Mouse (Mus musculus) induced T-regulatory cell, adult 2 months (primary cell): Measurements from ENCODE around the gene Calm2.
A peak's percentile ranks its signal among the peaks of the same experiment; 100 is the strongest.

ENCODE experiments used
- DNase-seq: peaks from one replicate; pipeline ENCODE4 v3.0.0-alpha.2; 2012; ENCODE audit warnings: low read depth

Calm2 gene

DNA sequence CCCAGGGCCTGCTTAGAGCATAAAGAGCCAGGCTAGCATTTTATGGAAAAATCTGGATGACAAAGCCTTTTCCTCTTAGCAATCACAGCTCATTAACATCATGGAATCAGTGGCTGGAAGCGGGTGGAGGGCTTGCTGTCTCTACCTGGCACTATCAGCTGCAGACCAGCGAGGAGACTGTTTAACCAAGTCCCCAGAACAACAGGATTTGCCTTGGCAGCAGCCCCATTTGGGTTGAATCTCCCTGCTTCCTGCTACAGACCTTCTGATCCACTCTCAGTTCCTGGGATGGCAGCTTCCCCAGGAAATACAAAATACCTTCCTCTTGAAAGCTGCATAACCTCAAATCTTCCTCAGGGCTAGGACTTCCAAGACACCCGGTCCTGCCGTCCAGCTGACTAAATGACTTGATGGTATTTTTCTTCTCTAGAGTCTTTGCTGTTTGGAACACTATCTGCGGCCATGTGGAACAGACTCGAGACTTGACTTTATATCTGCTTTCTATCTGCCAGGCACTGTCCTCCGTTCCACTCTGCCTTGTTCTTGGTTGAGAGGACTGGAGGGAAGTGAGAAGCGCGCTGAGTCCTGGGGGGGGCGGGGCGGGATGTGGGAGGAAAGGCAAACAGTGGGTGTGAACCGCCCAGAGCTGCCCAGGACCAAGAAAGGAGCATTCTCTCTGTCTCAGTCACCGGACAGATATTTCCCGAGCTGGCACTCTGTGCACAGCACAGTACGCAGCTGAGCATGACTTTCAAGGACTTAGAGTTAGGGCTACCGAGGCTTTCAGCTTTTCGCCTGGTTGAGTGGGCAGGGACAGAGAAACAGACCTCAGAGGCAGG, 12.4 kb upstream of the Calm2 start:
- DNase-seq, result peak; percentile 39

DNA sequence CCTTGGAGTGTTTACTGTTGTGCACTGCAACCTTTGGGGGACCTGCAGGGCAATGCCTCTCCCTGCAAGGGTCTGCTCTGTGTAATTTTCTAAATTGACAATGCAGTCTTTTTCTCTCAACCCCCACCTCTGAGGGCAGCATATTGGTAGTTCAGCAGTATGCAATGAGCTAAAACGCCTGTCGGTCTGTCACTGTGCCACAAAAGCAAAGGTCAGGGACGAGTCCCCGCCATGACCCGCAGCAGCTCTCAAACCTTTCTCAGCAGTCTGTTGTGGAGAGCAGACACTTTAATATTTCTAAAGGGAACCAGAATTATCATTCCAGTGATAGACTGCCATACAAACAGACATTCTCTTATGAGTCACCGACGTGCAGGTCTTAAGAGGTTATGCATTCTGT, 11.2 kb upstream of the Calm2 start:
- no peak for DNase-seq

DNA sequence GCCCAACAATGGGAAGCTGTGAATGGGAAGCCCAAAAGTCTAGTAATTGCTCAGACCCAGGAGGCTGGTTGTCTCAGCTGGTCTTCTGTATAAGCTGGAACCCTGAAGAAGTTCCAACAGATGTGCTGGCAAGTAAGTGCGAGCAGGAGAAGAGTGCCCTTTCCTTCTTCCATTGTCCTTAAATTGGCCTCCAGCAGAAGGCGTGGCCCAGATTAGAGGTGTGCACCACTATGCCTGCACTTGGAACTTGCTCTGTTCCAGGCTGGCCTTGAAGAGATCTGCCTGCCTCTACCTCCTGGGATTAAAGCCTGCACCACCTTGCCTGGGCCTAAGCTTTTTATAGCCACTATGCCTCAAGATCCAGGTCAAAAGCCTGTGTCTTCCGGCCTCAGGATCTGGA, 7.4 kb upstream of the Calm2 start:
- no peak for DNase-seq

DNA sequence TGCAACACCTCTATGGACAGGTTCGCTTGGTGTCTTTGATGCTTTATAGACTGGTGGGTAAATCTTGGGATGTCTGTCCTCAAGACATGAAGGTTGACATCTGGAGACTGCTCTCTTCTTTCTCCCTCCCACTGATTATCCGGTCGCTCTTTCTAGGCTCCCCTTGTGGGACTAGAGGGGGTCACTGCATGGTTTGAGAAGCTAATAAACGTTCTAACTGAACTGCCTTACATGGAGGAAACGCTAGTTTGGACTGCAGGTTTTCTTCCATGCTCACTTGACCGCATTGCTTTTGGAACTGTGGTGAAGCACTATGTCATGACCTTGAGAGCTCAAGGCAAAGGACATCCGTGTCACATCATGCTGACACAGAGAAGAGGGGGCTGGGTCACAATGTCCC, 6.6 kb upstream of the Calm2 start:
- DNase-seq, result no peak

DNA sequence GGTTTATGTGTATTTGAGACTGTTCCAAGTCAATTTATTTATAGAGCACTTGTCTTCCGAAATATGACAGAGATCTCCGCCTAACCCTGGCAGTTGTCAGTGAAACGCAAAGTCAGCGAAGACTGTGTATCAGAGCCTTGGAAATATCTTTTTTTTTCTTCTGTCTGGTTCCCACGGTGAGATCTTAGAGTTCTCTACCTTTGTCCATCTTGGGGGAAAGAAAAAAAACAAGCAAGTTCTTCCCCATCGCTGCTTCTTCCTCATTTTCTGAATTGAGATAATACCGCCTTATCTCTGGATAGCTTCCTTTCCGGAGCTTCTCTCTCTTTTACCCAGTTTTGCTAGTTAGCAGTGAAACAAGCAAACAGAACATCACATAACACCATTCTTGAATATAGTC, 2.1 kb upstream of the Calm2 start:
- DNase-seq, result no peak

DNA sequence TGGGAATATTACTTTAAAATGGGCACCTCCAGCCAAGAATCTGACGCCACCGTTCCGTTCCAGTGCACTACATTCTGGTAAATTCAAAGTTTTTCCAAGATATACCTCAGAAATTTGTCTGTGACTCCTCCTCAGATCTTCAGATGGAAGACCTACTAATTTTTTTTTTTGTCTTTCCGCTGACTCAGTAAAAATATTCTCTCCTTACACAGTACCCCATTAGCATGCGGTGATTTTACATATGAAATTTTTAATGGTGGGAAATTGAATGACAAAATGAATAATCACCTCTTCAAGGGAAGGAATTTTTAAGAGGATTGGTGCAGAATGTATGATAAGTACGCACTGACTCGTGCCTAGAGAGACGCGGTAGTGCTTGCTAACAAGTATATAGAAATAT, 1.6 kb upstream of the Calm2 start:
- no peak for DNase-seq

DNA sequence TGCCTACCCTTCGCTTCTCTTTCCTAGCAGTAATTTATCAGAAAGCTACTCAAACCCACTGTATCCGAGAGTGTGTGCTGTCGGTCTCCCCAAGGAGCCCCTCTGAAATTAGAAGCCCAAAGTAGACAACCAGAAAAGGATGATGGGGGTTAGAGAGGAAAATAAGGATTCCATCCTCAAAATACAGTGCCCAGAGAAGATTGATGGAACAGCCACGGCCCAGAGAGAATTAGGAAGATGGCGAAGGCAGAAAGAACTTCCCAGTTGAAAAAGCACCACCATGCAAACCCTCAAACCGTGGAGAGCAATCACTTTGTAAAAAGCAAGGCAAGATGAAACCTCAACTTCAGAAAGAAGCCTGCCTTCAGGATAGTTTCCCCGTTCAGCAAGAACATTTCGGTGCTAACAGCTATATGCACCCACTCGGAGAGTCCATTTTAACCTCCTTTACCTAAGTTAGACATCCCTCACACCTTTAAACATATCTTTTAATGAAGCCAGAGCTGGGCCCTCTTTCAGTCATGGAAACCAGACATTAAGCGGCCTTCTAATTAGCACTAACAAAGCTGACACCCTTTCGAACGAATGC, 971 bp upstream of the Calm2 start:
- no peak for DNase-seq

DNA sequence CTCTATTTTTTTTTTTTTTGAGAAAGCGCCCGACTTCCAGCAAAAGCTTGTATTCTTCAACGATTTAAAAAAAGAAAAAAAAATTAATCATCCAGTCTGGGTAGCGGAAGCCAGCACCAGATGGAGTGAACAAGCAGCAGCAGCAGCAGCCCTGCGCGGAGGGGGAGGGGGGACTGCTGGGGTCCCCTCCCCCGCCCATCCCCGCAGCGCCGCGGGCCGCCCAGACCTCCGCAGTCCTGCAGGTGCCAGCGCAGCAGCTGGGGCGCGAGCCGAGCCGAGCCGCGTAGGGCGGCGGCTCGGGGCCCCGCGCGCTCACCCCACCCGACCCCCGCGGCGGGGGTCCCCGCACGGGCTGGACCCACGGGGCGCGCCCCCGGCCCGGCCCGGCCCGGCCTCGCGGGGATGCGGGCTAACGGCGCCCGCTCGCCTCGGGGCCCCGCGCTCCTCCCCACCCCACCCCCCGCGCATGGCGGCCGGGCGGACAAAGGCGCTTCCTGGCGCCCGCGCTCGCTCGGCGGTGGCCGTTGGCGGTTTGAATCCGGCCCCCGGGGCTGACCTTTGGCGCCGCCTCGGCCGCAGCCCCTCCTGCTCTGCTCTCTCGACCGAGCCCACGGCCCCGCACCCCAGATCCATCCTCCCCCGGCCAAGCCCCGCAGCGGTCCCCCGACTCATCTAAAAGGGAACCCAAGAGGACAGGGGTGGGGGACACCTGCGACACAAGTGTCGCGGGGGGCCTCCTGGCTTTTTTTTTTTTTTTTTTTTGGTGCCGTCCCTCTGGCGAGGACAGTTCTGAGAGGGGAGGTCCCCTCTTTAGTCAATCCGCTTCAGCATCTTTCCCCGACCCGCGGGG, 593 bp downstream of the Calm2 start:
- peak; percentile 81 for DNase-seq

DNA sequence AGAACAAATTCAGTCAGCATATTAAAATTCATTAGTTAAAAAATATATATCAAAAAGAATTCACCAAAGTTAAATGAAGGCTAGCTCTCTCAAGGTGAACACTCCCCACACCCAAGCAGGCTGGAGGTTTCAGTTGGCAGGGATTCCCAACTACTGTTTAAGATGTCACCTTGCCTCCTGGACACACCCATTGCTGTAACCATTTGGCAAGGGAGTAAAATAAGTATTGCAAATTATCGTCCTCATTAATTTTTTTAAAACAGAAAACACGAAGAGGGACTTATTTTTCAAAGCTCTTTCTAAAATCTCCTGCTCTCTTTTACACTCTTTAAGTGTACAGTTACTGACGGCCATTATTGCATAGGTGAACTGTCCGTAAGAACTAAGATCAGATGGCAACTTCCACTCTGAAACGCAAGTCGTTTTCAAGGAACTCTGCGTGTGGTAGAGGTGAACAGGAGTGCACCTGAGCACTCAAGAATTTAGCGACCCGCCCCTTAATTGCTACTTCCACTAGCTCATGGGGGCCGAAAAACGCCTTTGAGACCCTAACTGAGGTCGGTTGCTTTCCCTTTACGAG, 1.3 kb downstream of the Calm2 start:
- no peak for DNase-seq

DNA sequence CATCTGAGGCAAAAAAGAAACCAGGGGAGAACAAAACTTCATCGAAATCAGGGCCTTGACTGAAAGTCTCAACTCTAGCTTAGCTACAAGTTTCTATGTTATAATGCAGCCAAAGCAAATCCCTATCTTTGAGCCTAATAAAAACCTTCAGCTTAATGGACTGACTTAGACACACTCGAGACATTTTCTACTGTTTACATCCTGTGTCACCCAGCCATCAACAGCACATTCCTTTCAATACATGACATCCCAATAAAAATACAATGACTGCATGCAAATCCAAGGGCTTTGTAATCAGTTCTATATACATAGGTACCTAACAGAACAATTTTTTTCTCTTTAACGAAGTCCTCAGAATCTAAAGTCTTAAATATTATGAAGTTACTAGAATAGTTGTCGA, 2.0 kb downstream of the Calm2 start:
- no peak for DNase-seq

DNA sequence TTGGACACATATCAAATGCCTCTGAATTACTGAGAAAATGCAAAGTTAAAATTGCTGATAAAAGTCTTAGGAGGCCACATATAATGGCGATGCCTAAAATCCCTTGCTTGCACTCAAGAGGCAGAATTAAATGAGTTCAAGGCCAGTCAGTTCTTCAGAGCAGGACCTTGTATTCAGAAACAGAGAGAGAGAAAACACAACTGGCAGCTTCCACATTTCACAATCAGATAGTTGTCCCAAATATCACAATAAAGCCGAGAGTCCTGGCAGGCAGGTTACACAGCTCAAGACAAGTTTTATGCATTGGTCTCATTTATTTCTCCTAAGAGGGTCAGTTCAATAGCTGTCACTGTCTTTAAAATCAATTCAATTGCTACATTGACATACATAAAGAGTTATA, 5.2 kb downstream of the Calm2 start:
- DNase-seq, result no peak

DNA sequence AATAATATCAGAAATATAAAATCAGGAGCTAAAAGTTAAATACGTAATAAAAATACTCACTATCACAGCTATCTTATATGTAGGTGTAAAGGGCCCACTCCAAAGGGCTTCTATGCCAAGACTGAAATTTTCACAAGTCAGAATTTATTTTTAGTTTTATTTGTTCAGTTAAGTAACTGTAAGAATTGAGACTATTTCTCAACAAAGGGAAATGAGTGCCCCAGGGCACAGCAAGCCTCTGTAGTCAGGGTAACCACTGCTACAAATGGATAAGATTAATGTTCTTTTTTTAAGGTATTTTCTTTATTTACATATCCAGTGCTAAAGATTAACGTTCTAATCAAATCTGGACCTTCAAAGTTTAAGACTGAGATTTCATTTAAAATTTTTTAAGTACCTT, 7.3 kb downstream of the Calm2 start:
- no peak for DNase-seq

DNA sequence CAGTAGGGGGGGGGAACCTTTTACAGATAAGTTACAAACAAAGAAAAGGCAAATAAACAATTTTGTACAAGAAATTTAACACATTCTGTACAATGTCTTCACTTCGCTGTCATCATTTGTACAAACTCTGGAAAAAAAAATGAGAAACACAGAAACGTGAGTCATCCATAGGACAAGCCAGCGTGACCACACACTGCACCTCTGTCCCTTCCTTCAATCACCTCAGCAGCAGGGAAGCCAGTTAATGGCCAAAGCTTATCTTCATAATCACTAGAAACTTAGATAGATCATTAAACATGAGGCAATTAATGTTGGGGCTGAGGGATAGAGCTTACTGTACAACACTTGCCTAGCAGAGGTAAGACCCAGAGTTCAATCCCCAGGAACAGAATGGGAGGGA, 12.8 kb downstream of the Calm2 start:
- no peak for DNase-seq

DNA sequence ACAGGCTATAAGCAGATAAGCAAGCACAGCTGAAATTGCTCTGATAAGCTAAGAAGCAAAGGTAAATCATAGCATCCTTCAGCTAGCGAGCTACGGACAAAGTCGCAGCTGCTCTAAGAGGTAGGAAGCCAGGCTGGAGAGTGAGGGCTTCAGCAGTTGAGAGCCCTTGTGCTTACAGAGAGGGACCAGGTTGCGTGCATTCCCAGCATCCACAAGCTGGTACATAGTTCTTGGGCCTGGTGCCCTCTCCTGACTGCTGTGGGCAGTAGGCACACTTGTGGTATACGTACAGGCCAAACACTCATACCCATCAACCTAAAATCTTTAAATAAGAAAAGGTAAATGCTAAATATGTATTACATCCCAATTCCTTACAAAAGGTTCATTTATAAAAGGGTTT, 14.0 kb downstream of the Calm2 start:
- DNase-seq, result no peak

DNA sequence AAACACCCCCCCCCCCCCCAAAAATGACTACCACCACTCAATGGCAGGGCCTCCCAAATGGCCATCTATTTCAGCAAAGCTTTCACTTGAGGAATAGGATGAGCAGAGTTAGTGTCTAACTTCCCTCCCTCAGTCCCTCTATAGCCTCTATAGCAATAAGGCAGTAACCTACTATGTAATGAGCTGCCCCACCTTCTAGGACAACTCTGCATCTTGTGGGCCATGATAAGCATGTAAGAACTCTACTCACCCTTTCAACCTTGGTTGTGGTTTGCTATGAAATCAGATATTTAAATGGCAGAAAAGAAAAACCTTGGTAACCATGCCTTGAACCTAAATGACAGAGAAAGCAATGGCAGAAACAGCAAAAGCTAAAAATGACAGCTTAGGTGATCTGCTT, 14.4 kb downstream of the Calm2 start:
- no peak for DNase-seq

DNA sequence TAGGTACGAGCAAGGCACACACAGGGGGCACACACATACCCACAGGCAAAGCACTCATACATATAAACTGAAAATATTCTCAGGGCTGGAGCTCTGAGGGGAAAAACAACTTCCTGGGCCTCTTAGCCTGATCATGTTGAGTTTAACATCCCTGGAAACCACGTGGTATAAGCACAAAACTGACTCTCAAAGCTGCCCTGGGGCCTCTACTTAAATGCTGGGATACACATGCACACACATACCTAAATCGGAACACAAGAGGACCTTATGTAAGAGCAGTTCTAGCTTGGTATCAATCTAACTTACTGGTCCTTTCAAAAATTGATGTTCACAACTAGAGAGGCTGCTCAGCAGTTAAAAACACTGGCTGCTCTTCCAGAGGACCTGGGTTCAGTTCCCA, 17.3 kb downstream of the Calm2 start:
- no peak for DNase-seq

DNA sequence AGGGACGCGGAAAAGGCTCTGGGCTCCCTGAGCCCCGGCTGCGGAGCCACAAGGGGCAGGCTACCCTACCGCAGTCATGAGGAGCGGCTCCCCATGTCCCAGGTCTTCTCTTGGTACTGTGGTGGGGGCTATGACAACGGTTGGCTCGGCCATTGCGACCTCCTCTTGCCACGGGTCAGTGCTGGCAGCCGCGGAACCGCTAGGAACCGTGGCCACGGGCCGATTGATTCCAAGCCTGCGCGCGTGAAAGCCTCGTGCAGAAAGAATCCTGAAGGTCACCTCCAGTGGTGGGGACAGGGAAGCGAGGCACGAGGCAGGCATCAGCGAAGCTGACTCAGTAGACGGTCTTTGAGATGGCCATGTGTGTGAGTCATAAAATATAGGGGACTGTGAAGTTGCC, 19.2 kb downstream of the Calm2 start, which contains the start of gene Stpg4:
Gene Stpg4, minus strand, starts transcription at position 231 of the 400 bp plus-strand sequence.
- DNase-seq, result no peak

DNA sequence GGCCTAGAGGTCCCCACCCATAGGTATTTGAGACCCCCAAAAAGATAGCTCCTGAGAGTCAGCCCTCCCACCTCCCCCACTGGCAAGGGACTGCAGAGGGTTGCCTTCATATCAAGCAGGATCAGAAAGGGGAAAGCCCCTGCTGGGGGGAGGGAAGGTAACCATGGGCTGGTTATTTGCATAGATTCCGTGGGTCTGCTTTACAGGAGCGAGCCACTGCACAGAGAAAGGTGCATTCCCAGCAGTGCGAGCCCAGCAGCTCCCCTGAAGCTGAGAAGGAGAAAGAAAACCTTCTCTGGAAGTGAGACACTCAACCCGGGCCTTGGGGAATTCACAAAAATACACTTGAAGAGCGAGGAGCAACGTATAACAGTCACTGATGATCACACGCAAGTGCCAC, 28.7 kb downstream of the Calm2 start:
- DNase-seq, result no peak

DNA sequence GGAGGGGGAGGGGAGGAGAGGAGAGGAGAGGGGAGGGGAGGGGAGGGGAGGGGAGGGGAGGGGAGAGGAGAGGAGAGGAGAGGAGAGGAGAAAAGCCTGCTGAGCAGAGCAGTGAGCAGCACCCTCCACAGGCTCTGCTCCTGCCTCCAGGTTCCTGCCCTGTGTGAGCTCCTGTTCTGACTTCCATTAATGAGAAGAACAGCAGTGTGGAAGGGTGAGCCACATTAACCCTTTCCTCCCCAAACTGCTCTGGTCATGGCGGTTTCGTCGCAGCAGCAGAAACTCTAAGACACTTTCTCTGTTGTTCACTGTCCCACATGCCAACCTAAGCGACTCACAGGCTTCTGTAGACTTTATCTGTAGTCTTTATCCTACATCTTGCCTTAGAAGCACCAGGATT, 40.1 kb downstream of the Calm2 start:
- no peak for DNase-seq

DNA sequence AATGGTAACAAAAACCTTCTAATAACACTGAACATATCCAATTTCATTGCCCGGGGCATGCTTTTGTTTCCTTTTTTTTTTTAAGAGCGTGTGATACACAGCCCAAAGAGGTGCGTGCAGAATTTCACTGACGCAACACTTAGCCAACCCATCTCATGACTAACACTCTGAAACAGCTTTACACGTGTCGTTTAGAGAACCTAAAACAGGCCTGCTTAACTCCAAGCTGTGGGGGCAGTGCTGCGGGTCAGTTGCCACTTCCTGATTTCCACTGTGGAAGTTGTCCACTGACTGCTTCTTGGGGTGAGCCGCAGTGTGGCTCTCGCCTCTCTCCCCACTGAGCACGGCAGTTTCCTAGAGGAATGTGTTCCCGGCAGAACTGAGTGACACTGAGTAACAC, 41.2 kb downstream of the Calm2 start:
- DNase-seq, result no peak

DNA sequence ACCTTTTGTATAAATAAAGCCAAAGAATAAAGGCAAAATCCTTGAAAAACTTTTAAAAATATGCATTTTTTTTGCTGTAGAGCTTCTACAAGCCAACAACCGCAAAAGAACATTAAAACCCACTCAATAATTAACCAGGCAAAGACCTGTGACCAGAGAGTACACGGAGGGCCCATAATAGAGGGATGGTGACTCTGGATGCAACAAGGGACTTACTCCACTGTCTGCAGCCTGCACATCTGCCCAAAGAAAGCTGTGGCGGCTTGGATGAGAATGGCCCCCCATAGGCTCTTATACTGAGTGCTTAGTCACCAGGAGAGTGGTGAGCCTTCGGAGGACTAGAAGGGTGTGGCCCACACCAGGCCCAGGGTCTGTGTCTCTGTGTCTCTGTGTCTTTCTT, 43.3 kb downstream of the Calm2 start:
- no peak for DNase-seq

DNA sequence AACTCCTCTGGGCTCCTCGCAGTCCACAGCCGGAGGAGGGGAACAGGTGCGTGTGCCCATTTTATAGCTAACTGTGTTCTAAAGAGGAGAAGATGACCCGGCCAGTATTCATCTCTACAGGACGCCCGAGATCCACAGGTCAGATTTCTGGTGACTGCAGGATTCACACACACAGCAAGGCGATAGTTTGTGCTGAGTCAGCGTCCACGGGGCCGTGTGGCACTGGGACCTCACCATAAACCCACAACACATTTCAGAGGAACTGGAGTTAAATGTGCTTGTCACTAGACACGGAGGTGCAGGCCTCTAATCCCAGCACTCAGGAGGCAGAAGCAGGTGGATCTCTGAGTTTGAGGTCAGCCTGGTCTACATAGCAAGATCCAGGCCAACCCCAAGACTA, 44.3 kb downstream of the Calm2 start:
- no peak for DNase-seq

DNA sequence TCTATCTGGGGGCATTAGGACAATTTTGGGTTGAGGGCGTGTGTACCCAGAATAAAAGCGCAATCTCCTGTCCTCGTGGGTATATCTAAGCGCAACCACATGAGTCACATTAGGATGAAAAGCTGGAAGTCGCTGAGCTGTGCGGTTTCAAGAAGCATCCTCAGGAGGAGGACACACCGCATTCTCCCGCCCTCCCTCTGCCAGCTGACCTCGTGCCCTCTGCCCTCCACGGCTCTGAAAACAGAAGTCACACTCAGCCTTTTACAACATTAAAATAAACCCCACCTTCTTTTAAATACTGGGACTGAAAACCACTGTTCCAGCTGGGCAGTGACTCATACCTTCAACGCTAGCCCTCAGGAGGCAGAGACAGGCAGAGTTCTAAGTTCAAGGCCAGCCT, 49.6 kb downstream of the Calm2 start:
- DNase-seq, result no peak
